Mouse (Mus musculus) thymus, adult 2 months (tissue): ENCODE results near the gene Med29.

ENCODE experiments used
- CTCF ChIP-seq: fragments of 200-500 bp; IDR thresholded peaks from 2 replicates; pipeline ENCODE4 v1.5.1; 2012; ENCODE audit warnings: mild to moderate bottlenecking, control low read depth, low read length, moderate library complexity, borderline replicate concordance; ENCODE audit not compliant: control insufficient read depth, poor library complexity, insufficient read depth; ENCODE audit errors: extremely low read depth
- POLR2A ChIP-seq: fragments of 200-500 bp; IDR thresholded peaks from 2 replicates; pipeline ENCODE4 v1.6.1; 2012; ENCODE audit warnings: mild to moderate bottlenecking, low read length, control low read depth, moderate library complexity; ENCODE audit not compliant: control insufficient read depth, poor library complexity, insufficient read depth; ENCODE audit errors: extremely low read depth

DNA sequence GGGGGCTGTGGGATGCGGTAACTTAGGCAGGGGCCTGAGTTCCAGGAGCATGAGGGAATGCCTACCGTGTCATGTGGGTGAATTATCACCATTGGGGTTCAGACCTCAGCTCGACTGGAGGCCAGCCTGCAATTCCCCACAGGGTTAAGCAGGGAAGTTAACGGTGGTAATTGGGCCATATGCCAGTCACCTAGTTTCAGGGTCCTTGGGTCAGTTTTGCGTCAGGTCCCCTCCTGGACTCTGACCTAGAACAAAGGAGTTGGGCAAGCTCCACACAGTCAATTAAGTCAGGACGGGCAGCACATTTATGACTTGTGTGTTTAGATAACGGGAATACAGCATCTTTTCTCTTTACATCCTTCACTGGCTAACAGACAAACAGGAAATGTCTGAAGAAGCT is 51.1 kb downstream of the Med29 start:
- TF ChIP-seq POLR2A = no peak
- TF ChIP-seq CTCF = no peak
